Mouse (Mus musculus) ES-E14 (cell line): ENCODE results near the gene Tmigd1.

Source experiments
- HCFC1 ChIP-seq: IDR thresholded peaks from 2 replicates; pipeline ENCODE4 v1.6.1; 2012; ENCODE audit warnings: low read length, inconsistent platforms, borderline replicate concordance; ENCODE audit not compliant: insufficient read depth
- MAFK ChIP-seq: IDR thresholded peaks from 2 replicates; pipeline ENCODE4 v1.6.1; 2014; ENCODE audit warnings: mild to moderate bottlenecking, low read depth, low read length, inconsistent platforms; ENCODE audit not compliant: insufficient read depth
- ZNF384 ChIP-seq: IDR thresholded peaks from 2 replicates; pipeline ENCODE4 v1.6.1; 2012; ENCODE audit warnings: low read depth, low read length, inconsistent platforms

DNA sequence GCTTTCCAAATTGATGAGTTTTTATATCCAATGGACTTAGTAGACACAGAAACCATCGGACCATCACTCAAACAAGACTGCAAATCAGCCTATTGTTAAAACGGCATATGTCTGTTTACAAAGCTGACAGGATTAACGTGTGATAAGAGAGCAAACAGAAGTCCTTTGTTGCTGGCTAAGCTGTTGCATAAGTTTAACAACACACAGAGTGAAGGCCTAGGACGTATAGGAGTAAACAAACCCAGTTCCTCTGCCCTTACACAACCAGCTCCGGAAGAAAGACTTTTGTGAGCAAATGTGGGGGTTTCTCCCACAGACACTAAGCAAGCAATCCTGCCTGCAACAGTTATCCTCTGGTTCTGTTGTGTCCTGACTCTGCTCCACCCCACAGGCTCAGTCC lies 17.5 kb upstream of the Tmigd1 start:
- TF ChIP-seq MAFK = no peak
- TF ChIP-seq ZNF384 = no peak
- no peak for TF ChIP-seq HCFC1
